Mouse (Mus musculus) midbrain, embryonic 15.5 days (tissue): ENCODE results near the gene Actn2. TPM values are rescaled to one million over a fixed set of nuclear protein-coding genes. Genes with fewer than 3 reads are reported as not detected.

Source experiments
- ATAC-seq: fragments of 200-750 bp; cut with Nextera tagmentation; replicated peaks from 2 replicates; pipeline ENCODE4 v1.8.0; 2017; ENCODE audit warnings: moderate TSS enrichment
- H3K27ac ChIP-seq: fragments of 300-500 bp; sonication (generic); 2 replicates; pipeline ENCODE4 v1.5.1; 2015; ENCODE audit warnings: mild to moderate bottlenecking, inconsistent platforms
- H3K27me3 ChIP-seq: fragments of 300-500 bp; sonication (generic); replicated peaks from 2 replicates; pipeline ENCODE4 v1.6.1; 2015; ENCODE audit warnings: inconsistent platforms
- H3K36me3 ChIP-seq: fragments of 300-500 bp; sonication (generic); replicated peaks from 2 replicates; pipeline ENCODE4 v1.6.1; 2015; ENCODE audit warnings: inconsistent platforms
- H3K4me1 ChIP-seq: fragments of 300-500 bp; sonication (generic); 2 replicates; pipeline ENCODE4 v1.6.1; 2015; ENCODE audit warnings: inconsistent platforms
- H3K4me2 ChIP-seq: fragments of 300-500 bp; sonication (generic); 2 replicates; pipeline ENCODE4 v1.6.1; 2015; ENCODE audit warnings: inconsistent platforms, mild to moderate bottlenecking, moderate library complexity
- H3K4me3 ChIP-seq: fragments of 300-500 bp; sonication (generic); 2 replicates; pipeline ENCODE4 v1.5.1; 2015; ENCODE audit warnings: mild to moderate bottlenecking, inconsistent platforms
- H3K9ac ChIP-seq: fragments of 300-500 bp; sonication (generic); 2 replicates; pipeline ENCODE4 v1.6.1; 2015; ENCODE audit warnings: mild to moderate bottlenecking, inconsistent platforms
- H3K9me3 ChIP-seq: fragments of 300-500 bp; sonication (generic); 2 replicates; pipeline ENCODE4 v1.6.1; 2016; ENCODE audit warnings: inconsistent platforms
- WGBS: fragments of 180-500 bp; shearing (Covaris S2); methylation state at CpG from one replicate; pipeline ENCODE4 v1.1.7; 2015; ENCODE audit warnings: mixed read lengths; 5-methylcytosine and 5-hydroxymethylcytosine counted together
- polyA plus RNA-seq: library from polyadenylated mRNA; unstranded; fragments of >200 nt; fragmentation: Nextera tagmentation; extraction: Ambion mirVana; gene quantifications from 2 replicates; pipeline ENCODE4 v1.2.1, GENCODE M21; 2015

Gene Actn2
- polyA plus RNA-seq, 1 experiment from 2014 or later, result 2.8 TPM

GRCm38 (mm10) chr13:12309446-12309845 is 31.1 kb downstream of the Actn2 start:
- WGBS, result 92% methylated on average over 3 of the region's 3 CpGs
- no peak overlapping the region for H3K4me3 ChIP-seq
- ATAC-seq, result no peak
- H3K9me3 ChIP-seq, result no peaks in the 10 kb centered on the region
- no peak overlapping the region for H3K4me2 ChIP-seq
- no peak overlapping the region for H3K9ac ChIP-seq
- no peaks in the 10 kb centered on the region for H3K4me1 ChIP-seq
- no peaks in the 10 kb centered on the region for H3K36me3 ChIP-seq
- no peaks in the 10 kb centered on the region for H3K27me3 ChIP-seq
- no peak overlapping the region for H3K27ac ChIP-seq

DNA sequence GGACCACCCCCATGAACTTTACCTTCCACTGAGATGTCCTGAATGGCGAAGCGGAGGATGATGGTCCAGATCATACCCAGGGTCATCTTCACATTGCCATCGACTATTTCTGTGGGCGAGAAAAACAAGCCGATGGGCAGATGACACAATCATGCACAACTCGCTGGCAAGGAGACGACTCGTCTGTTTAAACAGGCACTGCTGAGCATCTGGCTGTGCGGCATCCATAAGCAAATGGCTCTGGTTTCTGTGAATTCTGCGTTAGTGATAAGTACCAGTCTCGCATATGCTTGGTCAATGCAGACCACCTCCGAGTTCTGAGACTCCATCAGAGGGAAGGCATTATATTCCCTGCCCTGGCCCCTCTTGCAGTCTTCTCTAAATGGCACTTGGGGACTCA is 31.7 kb downstream of the Actn2 start:
- no peaks in the 10 kb centered on the region for H3K9me3 ChIP-seq
- no peak overlapping the region for H3K27ac ChIP-seq
- no peaks in the 10 kb centered on the region for H3K27me3 ChIP-seq
- no peak overlapping the region for H3K9ac ChIP-seq
- no peaks in the 10 kb centered on the region for H3K36me3 ChIP-seq
- H3K4me3 ChIP-seq, result no peak overlapping the region
- ATAC-seq, result no peak
- 87% methylated on average over 12 of the region's 12 CpGs for WGBS
- H3K4me2 ChIP-seq, result no peak overlapping the region
- H3K4me1 ChIP-seq, result no peaks in the 10 kb centered on the region

DNA sequence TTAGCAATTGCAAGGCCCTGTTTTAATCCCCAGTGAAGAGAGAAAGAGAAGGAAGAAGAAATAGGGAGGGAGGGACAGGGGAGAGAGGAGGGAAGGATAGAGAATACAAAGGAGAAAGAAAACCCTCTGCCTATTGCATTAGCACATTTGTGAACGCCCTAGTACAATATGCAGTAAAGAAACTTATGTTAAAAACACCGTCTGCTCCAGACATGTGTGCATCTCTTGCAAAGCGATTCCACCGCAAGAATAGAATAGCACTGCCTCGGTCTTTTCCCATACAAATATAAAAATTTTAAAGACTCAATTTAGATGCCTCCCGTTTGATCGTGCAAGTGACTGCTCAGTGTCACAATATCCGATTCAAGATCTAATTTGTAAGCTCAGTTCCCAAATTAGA is 32.1 kb downstream of the Actn2 start:
- H3K4me1 ChIP-seq, result no peaks in the 10 kb centered on the region
- no peak overlapping the region for H3K27ac ChIP-seq
- H3K27me3 ChIP-seq, result no peaks in the 10 kb centered on the region
- no peaks in the 10 kb centered on the region for H3K36me3 ChIP-seq
- no peaks in the 10 kb centered on the region for H3K9me3 ChIP-seq
- H3K4me2 ChIP-seq, result no peak overlapping the region
- 84% methylated on average over 8 of the region's 8 CpGs for WGBS
- no peak for ATAC-seq
- H3K9ac ChIP-seq, result no peak overlapping the region
- no peak overlapping the region for H3K4me3 ChIP-seq

GRCm38 (mm10) chr13:12307286-12307685 is 33.3 kb downstream of the Actn2 start:
- WGBS, result 83% methylated on average over 4 of the region's 4 CpGs
- no peaks in the 10 kb centered on the region for H3K4me1 ChIP-seq
- ATAC-seq, result no peak
- H3K27me3 ChIP-seq, result no peaks in the 10 kb centered on the region
- H3K9ac ChIP-seq, result no peak overlapping the region
- H3K4me3 ChIP-seq, result no peak overlapping the region
- no peak overlapping the region for H3K4me2 ChIP-seq
- H3K36me3 ChIP-seq, result no peaks in the 10 kb centered on the region
- no peak overlapping the region for H3K27ac ChIP-seq
- H3K9me3 ChIP-seq, result no peaks in the 10 kb centered on the region

GRCm38 (mm10) chr13:12305540-12305939 is 35.0 kb downstream of the Actn2 start:
- H3K4me2 ChIP-seq, result no peak overlapping the region

DNA sequence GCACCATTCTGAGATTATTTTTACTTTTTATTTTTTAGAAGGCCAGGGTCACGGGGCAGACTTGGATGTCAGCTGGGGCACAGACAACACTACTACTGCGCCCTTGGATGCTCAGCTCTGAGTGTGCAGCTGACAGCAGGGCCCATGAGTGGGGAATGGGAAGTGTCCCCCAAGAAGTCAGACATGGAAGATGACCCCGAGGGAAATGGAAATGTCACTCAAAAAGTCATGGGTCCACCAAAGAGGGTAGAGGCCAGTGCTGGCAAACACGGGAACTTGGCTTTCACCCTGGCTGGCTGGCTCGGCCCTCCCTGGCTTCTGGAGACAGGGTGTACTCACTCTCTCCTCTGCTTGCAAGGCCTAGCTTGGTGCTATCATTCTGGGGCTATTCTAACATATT is 35.6 kb downstream of the Actn2 start:
- no peak overlapping the region for H3K27ac ChIP-seq
- H3K27me3 ChIP-seq, result no peaks in the 10 kb centered on the region
- no peaks in the 10 kb centered on the region for H3K9me3 ChIP-seq
- H3K9ac ChIP-seq, result no peak overlapping the region
- no peaks in the 10 kb centered on the region for H3K4me1 ChIP-seq
- 87% methylated on average over 5 of the region's 5 CpGs for WGBS
- H3K36me3 ChIP-seq, result no peaks in the 10 kb centered on the region
- H3K4me3 ChIP-seq, result no peak overlapping the region
- H3K4me2 ChIP-seq, result no peak overlapping the region
- no peak for ATAC-seq

More at GRCm38 (mm10) chr13:12305540-12305939, 35.0 kb downstream of the Actn2 start:
- Histone ChIP-seq H3K9me3 (no peaks in the 10 kb centered on the region), H3K4me1 (no peaks in the 10 kb centered on the region), H3K27me3 (no peaks in the 10 kb centered on the region), H3K36me3 (no peaks in the 10 kb centered on the region), H3K9ac (no peak overlapping the region), H3K27ac (no peak overlapping the region), H3K4me3 (no peak overlapping the region)
- no peak for ATAC-seq
- WGBS, result 85% methylated on average over 8 of the region's 8 CpGs

- Histone ChIP-seq H3K4me3 (no peak overlapping the region), H3K36me3 (no peaks in the 10 kb centered on the region), H3K9me3 (no peaks in the 10 kb centered on the region), H3K4me1 (no peaks in the 10 kb centered on the region), H3K27me3 (no peaks in the 10 kb centered on the region), H3K4me2 (no peak overlapping the region), H3K27ac (no peak overlapping the region), H3K9ac (no peak overlapping the region)
- no peak for ATAC-seq
- WGBS, result 92% methylated on average over 6 of the region's 6 CpGs
Observed at GRCm38 (mm10) chr13:12297777-12298176, 42.8 kb downstream of the Actn2 start.

GRCm38 (mm10) chr13:12296701-12297100 is 43.9 kb downstream of the Actn2 start:
- H3K4me3 ChIP-seq, result no peak overlapping the region
- H3K4me1 ChIP-seq, result no peaks in the 10 kb centered on the region
- WGBS, result 89% methylated on average over 3 of the region's 3 CpGs
- no peak overlapping the region for H3K27ac ChIP-seq
- 0 out of 2 replicates have a peak, but pooled peaks have one; percentile 56 for ATAC-seq
- H3K36me3 ChIP-seq, result no peaks in the 10 kb centered on the region
- H3K9me3 ChIP-seq, result no peaks in the 10 kb centered on the region
- no peaks in the 10 kb centered on the region for H3K27me3 ChIP-seq
- no peak overlapping the region for H3K4me2 ChIP-seq
- no peak overlapping the region for H3K9ac ChIP-seq

- H3K9me3 ChIP-seq, result no peaks in the 10 kb centered on the region
- no peaks in the 10 kb centered on the region for H3K4me1 ChIP-seq
- no peak overlapping the region for H3K4me2 ChIP-seq
- no peak overlapping the region for H3K9ac ChIP-seq
- H3K27me3 ChIP-seq, result no peaks in the 10 kb centered on the region
- H3K36me3 ChIP-seq, result no peaks in the 10 kb centered on the region
- WGBS, result 89% methylated on average over 7 of the region's 7 CpGs
- no peak overlapping the region for H3K27ac ChIP-seq
- no peak overlapping the region for H3K4me3 ChIP-seq
- ATAC-seq, result no peak
Observed at GRCm38 (mm10) chr13:12293810-12294209, 46.8 kb downstream of the Actn2 start.

GRCm38 (mm10) chr13:12290700-12291099 is 49.9 kb downstream of the Actn2 start:
- Histone ChIP-seq H3K27ac (no peak overlapping the region), H3K27me3 (no peaks in the 10 kb centered on the region), H3K9me3 (no peaks in the 10 kb centered on the region), H3K4me3 (no peak overlapping the region), H3K9ac (no peak overlapping the region), H3K36me3 (no peaks in the 10 kb centered on the region), H3K4me2 (no peak overlapping the region), H3K4me1 (no peaks in the 10 kb centered on the region)
- 92% methylated on average over 7 of the region's 7 CpGs for WGBS
- no peak for ATAC-seq

DNA sequence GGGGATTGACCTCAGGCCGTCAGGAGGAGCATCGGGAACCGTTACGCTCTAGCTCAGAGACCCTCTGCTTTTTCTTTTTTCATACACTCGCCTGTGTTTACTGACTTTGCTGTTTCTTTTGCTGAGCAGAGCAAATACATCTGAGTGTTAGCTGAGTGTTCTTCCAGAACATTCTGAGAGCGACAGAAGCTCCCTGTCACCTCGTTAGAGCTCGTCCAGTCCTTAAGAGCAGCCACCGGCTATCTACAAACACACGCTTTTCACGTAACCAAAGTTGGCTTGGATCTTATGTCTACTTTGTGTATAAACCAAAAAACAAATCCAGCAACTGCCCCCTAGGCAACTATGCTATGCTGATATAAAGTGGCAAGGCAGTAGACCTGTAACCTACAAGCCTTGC is 56.0 kb downstream of the Actn2 start:
- no peaks in the 10 kb centered on the region for H3K9me3 ChIP-seq
- no peak overlapping the region for H3K4me2 ChIP-seq
- H3K4me1 ChIP-seq, result no peaks in the 10 kb centered on the region
- no peak overlapping the region for H3K9ac ChIP-seq
- no peaks in the 10 kb centered on the region for H3K27me3 ChIP-seq
- WGBS, result 88% methylated on average over 11 of the region's 11 CpGs
- no peak overlapping the region for H3K4me3 ChIP-seq
- no peaks in the 10 kb centered on the region for H3K36me3 ChIP-seq
- H3K27ac ChIP-seq, result no peak overlapping the region
- ATAC-seq, result no peak

GRCm38 (mm10) chr13:12283826-12284225 is 56.7 kb downstream of the Actn2 start:
- no peak overlapping the region for H3K4me2 ChIP-seq
- no peak overlapping the region for H3K9ac ChIP-seq
- WGBS, result 84% methylated on average over 3 of the region's 3 CpGs
- no peaks in the 10 kb centered on the region for H3K27me3 ChIP-seq
- no peak overlapping the region for H3K27ac ChIP-seq
- H3K4me3 ChIP-seq, result no peak overlapping the region
- H3K9me3 ChIP-seq, result no peaks in the 10 kb centered on the region
- ATAC-seq, result no peak
- H3K4me1 ChIP-seq, result no peaks in the 10 kb centered on the region
- no peaks in the 10 kb centered on the region for H3K36me3 ChIP-seq

DNA sequence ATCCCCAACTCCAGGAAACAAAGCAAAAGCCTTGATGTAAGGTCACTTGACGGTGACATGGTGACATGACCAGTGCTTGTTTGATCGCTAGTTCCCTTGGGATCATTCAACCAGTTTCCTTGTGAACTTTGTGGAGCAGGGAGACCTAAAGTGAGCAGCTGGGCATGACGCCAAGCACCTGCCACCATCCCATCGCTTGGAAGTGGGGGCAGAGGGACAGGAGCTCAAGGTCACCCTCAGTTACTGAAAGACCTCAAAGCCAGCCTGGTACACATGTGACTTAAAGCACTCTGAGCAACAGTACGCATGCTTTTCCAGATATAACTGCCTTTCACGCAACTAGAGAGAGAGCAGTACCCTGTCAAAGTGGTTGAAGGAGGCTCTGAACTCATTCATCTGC is 65.8 kb downstream of the Actn2 start:
- Histone ChIP-seq H3K27ac (no peak overlapping the region), H3K9me3 (no peaks in the 10 kb centered on the region), H3K36me3 (no peaks in the 10 kb centered on the region), H3K4me1 (no peaks in the 10 kb centered on the region), H3K4me3 (no peak overlapping the region), H3K9ac (no peak overlapping the region), H3K4me2 (no peak overlapping the region), H3K27me3 (no peaks in the 10 kb centered on the region)
- no peak for ATAC-seq
- 70% methylated on average over 6 of the region's 6 CpGs for WGBS

DNA sequence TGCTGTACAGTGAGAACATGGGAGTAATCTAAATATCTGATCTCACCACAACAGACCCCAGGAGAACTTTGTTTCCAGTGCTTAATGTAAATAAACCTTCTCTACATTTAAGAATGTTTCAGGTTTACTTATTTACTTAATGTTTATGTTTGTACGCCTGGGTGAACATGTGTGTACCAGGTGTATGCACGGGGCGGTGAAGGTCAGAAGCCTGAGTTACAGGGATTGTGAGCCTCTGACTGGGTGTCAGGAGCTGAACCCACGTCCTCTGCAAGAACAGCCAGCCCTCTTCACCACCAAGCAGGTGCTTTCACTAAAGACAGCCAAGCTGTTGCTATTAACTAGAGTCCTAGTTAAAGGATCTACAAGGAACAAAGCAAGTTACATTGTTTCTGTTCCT is 66.3 kb downstream of the Actn2 start:
- H3K9ac ChIP-seq, result no peak overlapping the region
- no peaks in the 10 kb centered on the region for H3K4me1 ChIP-seq
- H3K27me3 ChIP-seq, result no peaks in the 10 kb centered on the region
- no peaks in the 10 kb centered on the region for H3K9me3 ChIP-seq
- 82% methylated on average over 4 of the region's 4 CpGs for WGBS
- H3K4me3 ChIP-seq, result no peak overlapping the region
- no peak overlapping the region for H3K4me2 ChIP-seq
- no peak for ATAC-seq
- no peak overlapping the region for H3K27ac ChIP-seq
- H3K36me3 ChIP-seq, result no peaks in the 10 kb centered on the region
